Mouse (Mus musculus) 3T3-L1 (cell line): ENCODE measurements at regions not wholly inside any gene's neighbourhood (a gene's known extent, or its start where the extent isn't known, plus 50 kb on each side); places are given as distances from the start of the nearest gene placed in this dataset.

ENCODE experiments used
- DNase-seq: peaks from one replicate; pipeline ENCODE4 v3.0.0-alpha.2; 2015; ENCODE audit warnings: low read depth, low spot score

- peak; percentile 41 for DNase-seq
These were observed 1207.9 kb downstream of the Nxph1 start for GRCm38 (mm10) chr6:10156097-10156496.

GRCm38 (mm10) chr6:10181590-10182183 is 1233.5 kb downstream of the Nxph1 start:
- no peak for DNase-seq

GRCm38 (mm10) chr6:10185971-10186370 is 1237.7 kb downstream of the Nxph1 start:
- no peak for DNase-seq
